Comparison of ENCODE assay signal across 8 mouse cellular contexts in genomic region chr2:93252356-93252755, GRCm38 (mm10).
DNase-seq lines count a peak whose midpoint lies in the region; ATAC-seq lines count a peak whose summit lies in the region.

No protein-coding gene starts in this region.

- no peak overlapping the region for H3K9ac ChIP-seq in forebrain, embryonic 15.5 days (replicated peaks)
- no peak overlapping the region for H3K9ac ChIP-seq in kidney, embryonic 16.5 days (replicated peaks; ENCODE audit: low read length)

- H3K4me2 ChIP-seq in forebrain, embryonic 15.5 days (replicated peaks) = no peak overlapping the region
- no peak overlapping the region for H3K4me2 ChIP-seq in kidney, embryonic 16.5 days (replicated peaks; ENCODE audit: low read depth, low read length)

- peak overlapping the region; percentile 53 for H3K27ac ChIP-seq in forebrain, embryonic 15.5 days (replicated peaks)
- H3K27ac ChIP-seq in kidney, embryonic 16.5 days (ENCODE audit: low read length) = no peak overlapping the region

- no peaks in the 10 kb centered on the region for H3K27me3 ChIP-seq in forebrain, embryonic 15.5 days
- no peaks in the 10 kb centered on the region for H3K27me3 ChIP-seq in kidney, embryonic 16.5 days (ENCODE audit: insufficient read depth, low read length)

- intact Hi-C loops in left cerebral cortex, postnatal 14 days (cut with DNase I) = no loop called here

- H3K9me3 ChIP-seq in forebrain, embryonic 15.5 days = no peaks in the 10 kb centered on the region
- no peaks in the 10 kb centered on the region for H3K9me3 ChIP-seq in kidney, embryonic 16.5 days (ENCODE audit: low read length)

- peaks cover 52% of the 10 kb centered on the region for H3K4me1 ChIP-seq in forebrain, embryonic 15.5 days
- peaks cover 43% of the 10 kb centered on the region for H3K4me1 ChIP-seq in kidney, embryonic 16.5 days (ENCODE audit: insufficient read depth, low read length)

- no peaks in the 10 kb centered on the region for H3K36me3 ChIP-seq in forebrain, embryonic 15.5 days
- no peaks in the 10 kb centered on the region for H3K36me3 ChIP-seq in kidney, embryonic 16.5 days (ENCODE audit: insufficient read depth, low read length)

- peak; percentile 81 for ATAC-seq in forebrain, embryonic 15.5 days (replicated peaks)
- no peak for ATAC-seq in CD4-positive, CD25-positive, alpha-beta regulatory T cell, adult 4 months
- ATAC-seq in monocyte, adult 5-6 weeks (replicated peaks; ENCODE audit: insufficient number of reproducible peaks, low FRiP score, low TSS enrichment, poor library complexity, severe bottlenecking) = no peak
- no peak; the same call in 1 of the 2 replicates for ATAC-seq in kidney, embryonic 16.5 days (ENCODE audit: low FRiP score, low TSS enrichment)

- H3K4me3 ChIP-seq in forebrain, embryonic 15.5 days = no peak overlapping the region
- no peak overlapping the region for H3K4me3 ChIP-seq in kidney, embryonic 16.5 days (ENCODE audit: low read length)

- DNase-seq in MN1 (ENCODE audit: low spot score) = peak; percentile 92
- peak; percentile 57 for DNase-seq in adrenal gland, postnatal 25 days
- DNase-seq in left cerebral cortex, postnatal 14 days (ENCODE audit: low spot score in 2 of 2) = peak; percentile 24 to 35
- no peak for DNase-seq in heart, postnatal 4 days

- 15% methylated on average over 9 of the region's 9 CpGs for WGBS in forebrain, embryonic 15.5 days
- WGBS in kidney, embryonic 16.5 days = 33% methylated on average over 9 of the region's 9 CpGs
